8 mouse cellular contexts compared by ENCODE assay signal in the genomic region with DNA sequence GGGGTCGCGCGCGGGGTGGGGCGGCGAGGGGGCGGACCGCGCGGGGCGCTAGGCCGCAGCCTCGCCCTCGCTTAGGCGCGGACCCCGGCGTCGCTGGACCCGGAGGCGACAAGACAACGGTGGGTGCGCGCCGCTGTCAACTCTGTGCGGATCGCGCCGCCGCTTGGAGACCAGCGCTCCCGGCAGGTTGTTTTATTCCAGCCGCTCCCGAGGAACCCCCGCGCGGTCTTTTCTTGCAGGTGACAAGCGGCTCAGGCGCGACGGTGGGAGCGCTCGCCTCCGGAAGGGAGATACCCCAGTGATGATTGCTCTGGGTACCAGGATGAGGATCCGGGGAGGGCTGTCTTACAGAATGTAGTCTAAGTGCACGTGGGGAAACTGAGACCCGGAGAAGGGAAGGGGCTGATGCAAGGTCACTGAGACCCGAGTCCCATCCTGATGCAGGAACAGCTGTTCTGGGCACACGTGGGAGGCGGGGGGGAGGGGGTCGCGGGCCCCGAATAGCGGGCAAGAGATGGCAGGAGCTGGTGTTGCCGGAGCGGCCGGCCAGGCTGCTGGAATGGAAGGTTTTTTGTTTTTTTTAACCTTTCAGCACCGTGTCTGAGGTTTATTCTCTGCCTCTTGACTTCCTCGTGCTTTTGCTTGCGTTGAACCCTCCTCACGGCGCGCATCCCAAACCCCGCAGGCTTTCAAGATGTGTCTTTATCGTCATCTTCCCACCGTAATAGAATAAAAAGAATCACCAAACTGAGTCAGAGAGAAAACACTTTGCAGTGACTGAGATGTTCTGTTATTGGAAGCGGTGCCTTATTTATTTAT. TPM values are rescaled to one million over a fixed set of nuclear protein-coding genes. Genes with fewer than 3 reads are reported as not detected.
DNase-seq lines count a peak whose midpoint lies in the region; ATAC-seq and TF ChIP-seq lines count a peak whose summit lies in the region.

No protein-coding gene starts in this region.

- under 1% methylated on average over 67 of the region's 67 CpGs for WGBS in kidney, adult 2 months
- 1% methylated on average over 67 of the region's 67 CpGs for WGBS in limb, embryonic 12.5 days
- under 1% methylated on average over 67 of the region's 67 CpGs for WGBS in neural tube, embryonic 15.5 days

- TF ChIP-seq CTCF in kidney, adult 2 months (conservative IDR thresholded peaks at IDR 0.05; ENCODE audit: insufficient read depth, insufficient read length, low read depth, low read length), result no peak
- no peak for TF ChIP-seq CTCF in G1E (IDR thresholded peaks at IDR 0.05; ENCODE audit: low read depth, low read length)

- no peaks in the 10 kb centered on the region for H3K9me3 ChIP-seq in G1E (replicated peaks)
- no peaks in the 10 kb centered on the region for H3K9me3 ChIP-seq in limb, embryonic 12.5 days
- no peaks in the 10 kb centered on the region for H3K9me3 ChIP-seq in neural tube, embryonic 15.5 days (replicated peaks)

- no peaks in the 10 kb centered on the region for H3K27me3 ChIP-seq in kidney, adult 2 months (replicated peaks; ENCODE audit: control insufficient read depth, insufficient read depth, low read length)
- no peaks in the 10 kb centered on the region for H3K27me3 ChIP-seq in G1E (ENCODE audit: insufficient read depth, low read length)
- H3K27me3 ChIP-seq in limb, embryonic 12.5 days, result no peaks in the 10 kb centered on the region
- H3K27me3 ChIP-seq in neural tube, embryonic 15.5 days (replicated peaks), result no peaks in the 10 kb centered on the region

- no peak for ATAC-seq in G1E (ENCODE audit: extremely low read depth, insufficient number of reproducible peaks, low FRiP score, poor library complexity, severe bottlenecking)
- ATAC-seq in erythroblast, adult 5-6 weeks (replicated peaks; ENCODE audit: low FRiP score, poor library complexity, severe bottlenecking), result peak; percentile 26
- ATAC-seq in limb, embryonic 12.5 days (ENCODE audit: insufficient number of reproducible peaks, insufficient read depth, low FRiP score, low TSS enrichment, low read depth), result no peak; the same call in 1 of the 2 replicates
- peak; percentile 77 for ATAC-seq in neural tube, embryonic 15.5 days (ENCODE audit: low FRiP score)
- ATAC-seq in granulocyte monocyte progenitor cell, adult 5-6 weeks (replicated peaks; ENCODE audit: poor library complexity, severe bottlenecking), result no peak

- H3K4me2 ChIP-seq in limb, embryonic 12.5 days, result peak overlapping the region; percentile 92
- peak overlapping the region; percentile 74 for H3K4me2 ChIP-seq in neural tube, embryonic 15.5 days

- peak overlapping the region; percentile 79 for H3K9ac ChIP-seq in limb, embryonic 12.5 days (replicated peaks)
- peak overlapping the region; percentile 92 for H3K9ac ChIP-seq in neural tube, embryonic 15.5 days (replicated peaks)

- no peak for DNase-seq in kidney, adult 2 months
- DNase-seq in kidney, adult 11 months, result no peak
- peak; percentile 13 for DNase-seq in G1E (ENCODE audit: low spot score)
- no peak for DNase-seq in spleen, postnatal 14 days (ENCODE audit: low spot score in 2 of 2)

- H3K4me1 ChIP-seq in kidney, adult 2 months (ENCODE audit: control insufficient read depth, insufficient read depth, low read length), result peaks cover 14% of the 10 kb centered on the region; the same call in 1 of the 2 replicates
- H3K4me1 ChIP-seq in G1E (ENCODE audit: insufficient read depth, low read depth, low read length), result peaks cover 60% of the 10 kb centered on the region
- peaks cover 11% of the 10 kb centered on the region; the same call in 1 of the 2 replicates for H3K4me1 ChIP-seq in limb, embryonic 12.5 days (replicated peaks)
- H3K4me1 ChIP-seq in neural tube, embryonic 15.5 days, result peaks cover 27% of the 10 kb centered on the region

- peak overlapping the region; percentile 96 for H3K4me3 ChIP-seq in kidney, adult 2 months (ENCODE audit: insufficient read depth, low read depth, low read length)
- H3K4me3 ChIP-seq in G1E (ENCODE audit: low read depth, low read length), result peak overlapping the region; percentile 90
- peak overlapping the region; percentile 95 for H3K4me3 ChIP-seq in limb, embryonic 12.5 days (replicated peaks)
- H3K4me3 ChIP-seq in neural tube, embryonic 15.5 days (replicated peaks), result peak overlapping the region; percentile 96

- TF ChIP-seq POLR2A in kidney, adult 2 months (IDR thresholded peaks at IDR 0.05; ENCODE audit: low read depth, low read length), result no peak

- H3K27ac ChIP-seq in kidney, adult 2 months (ENCODE audit: insufficient read depth, low read depth, low read length), result no peak overlapping the region
- peak overlapping the region; percentile 67 for H3K27ac ChIP-seq in limb, embryonic 12.5 days
- H3K27ac ChIP-seq in neural tube, embryonic 15.5 days (replicated peaks), result peak overlapping the region; percentile 85

- H3K36me3 ChIP-seq in kidney, adult 2 months (ENCODE audit: control insufficient read depth, insufficient read depth, low read length), result no peaks in the 10 kb centered on the region
- H3K36me3 ChIP-seq in G1E (replicated peaks), result peaks cover 42% of the 10 kb centered on the region
- peaks cover 24% of the 10 kb centered on the region; the same call in 1 of the 2 replicates for H3K36me3 ChIP-seq in limb, embryonic 12.5 days
- H3K36me3 ChIP-seq in neural tube, embryonic 15.5 days, result peaks cover 9% of the 10 kb centered on the region; the same call in 1 of the 2 replicates

RNA-seq across cellular contexts. Expression of a gene that starts 0.6 kb away (rescaled TPM):
- 7.0 and 8.1 TPM in 2 replicates for polyA plus RNA-seq in kidney, adult 2 months (2012; rRNA removed)
- total RNA-seq in G1E (2014; fragmentation: Nextera tagmentation) (43.3 and 57.6 TPM in 2 replicates), G1E (2017) (44.1 and 45.9 TPM in 2 replicates)
- polyA plus RNA-seq in G1E (2012), result 5.8 and 7.2 TPM in 2 replicates
- total RNA-seq in erythroblast, adult 5-6 weeks (2015; ENCODE audit: low replicate concordance), result 7.9 and 10.4 TPM in 2 replicates
- total RNA-seq in erythroblast, adult 5-6 weeks (2017; ENCODE audit: low replicate concordance), result 14.2 and 16.6 TPM in 2 replicates
- 41.2 and 41.9 TPM in 2 replicates for polyA plus RNA-seq in limb, embryonic 12.5 days (2016; fragmentation: Nextera tagmentation; extraction: Ambion mirVana)
- polyA plus RNA-seq in neural tube, embryonic 15.5 days (2015; fragmentation: Nextera tagmentation; extraction: Ambion mirVana), result 56.6 and 59.4 TPM in 2 replicates
- 35.8 and 39.4 TPM in 2 replicates for total RNA-seq in granulocyte monocyte progenitor cell, adult 5-6 weeks (2014; fragmentation: Nextera tagmentation)
- total RNA-seq in granulocyte monocyte progenitor cell, adult 5-6 weeks (2017), result 74.6 and 75.1 TPM in 2 replicates

RNA-seq across cellular contexts. Expression of a gene that starts 12.9 kb away (rescaled TPM):
- 41.0 and 48.6 TPM in 2 replicates for polyA plus RNA-seq in kidney, adult 2 months (2012; rRNA removed)
- total RNA-seq in G1E (2014; fragmentation: Nextera tagmentation), result 13.2 and 16.0 TPM in 2 replicates
- total RNA-seq in G1E (2017), result 18.8 and 20.3 TPM in 2 replicates
- 15.2 and 17.5 TPM in 2 replicates for polyA plus RNA-seq in G1E (2012)
- 19.4 and 30.3 TPM in 2 replicates for total RNA-seq in erythroblast, adult 5-6 weeks (2015; ENCODE audit: low replicate concordance)
- total RNA-seq in erythroblast, adult 5-6 weeks (2017; ENCODE audit: low replicate concordance), result 19.3 and 26.5 TPM in 2 replicates
- polyA plus RNA-seq in limb, embryonic 12.5 days (2016; fragmentation: Nextera tagmentation; extraction: Ambion mirVana), result 75.1 and 75.5 TPM in 2 replicates
- polyA plus RNA-seq in neural tube, embryonic 15.5 days (2015; fragmentation: Nextera tagmentation; extraction: Ambion mirVana), result 115 and 117 TPM in 2 replicates
- 50.5 and 74.7 TPM in 2 replicates for total RNA-seq in granulocyte monocyte progenitor cell, adult 5-6 weeks (2014; fragmentation: Nextera tagmentation)
- 39.0 and 40.8 TPM in 2 replicates for total RNA-seq in granulocyte monocyte progenitor cell, adult 5-6 weeks (2017)

RNA-seq across cellular contexts. Expression of a gene that starts 53.3 kb away (rescaled TPM):
- 147 and 171 TPM in 2 replicates for polyA plus RNA-seq in kidney, adult 2 months (2012; rRNA removed)
- total RNA-seq in G1E (2014; fragmentation: Nextera tagmentation) (9.8 and 10.6 TPM in 2 replicates), G1E (2017) (1.7 and 2.6 TPM in 2 replicates)
- 2.7 and 6.1 TPM in 2 replicates for polyA plus RNA-seq in G1E (2012)
- not detected in 2 replicates for total RNA-seq in erythroblast, adult 5-6 weeks (2015; ENCODE audit: low replicate concordance)
- total RNA-seq in erythroblast, adult 5-6 weeks (2017; ENCODE audit: low replicate concordance), result 0.42 and 1.4 TPM in 2 replicates
- polyA plus RNA-seq in limb, embryonic 12.5 days (2016; fragmentation: Nextera tagmentation; extraction: Ambion mirVana), result 0.81 and 2.3 TPM in 2 replicates
- 1.8 TPM in 2 replicates for polyA plus RNA-seq in neural tube, embryonic 15.5 days (2015; fragmentation: Nextera tagmentation; extraction: Ambion mirVana)
- not detected in 2 replicates for total RNA-seq in granulocyte monocyte progenitor cell, adult 5-6 weeks (2014; fragmentation: Nextera tagmentation)
- 0.62 and 0.69 TPM in 2 replicates for total RNA-seq in granulocyte monocyte progenitor cell, adult 5-6 weeks (2017)

RNA-seq across cellular contexts. Expression of a gene that starts 54.0 kb away (rescaled TPM):
- polyA plus RNA-seq in kidney, adult 2 months (2012; rRNA removed), result 56.7 and 77.8 TPM in 2 replicates
- total RNA-seq in G1E (2014; fragmentation: Nextera tagmentation), result 52.4 and 58.8 TPM in 2 replicates
- total RNA-seq in G1E (2017), result 344 and 394 TPM in 2 replicates
- 167 and 191 TPM in 2 replicates for polyA plus RNA-seq in G1E (2012)
- 37.8 and 44.6 TPM in 2 replicates for total RNA-seq in erythroblast, adult 5-6 weeks (2015; ENCODE audit: low replicate concordance)
- total RNA-seq in erythroblast, adult 5-6 weeks (2017; ENCODE audit: low replicate concordance), result 76.1 and 121 TPM in 2 replicates
- polyA plus RNA-seq in limb, embryonic 12.5 days (2016; fragmentation: Nextera tagmentation; extraction: Ambion mirVana), result 115 and 118 TPM in 2 replicates
- polyA plus RNA-seq in neural tube, embryonic 15.5 days (2015; fragmentation: Nextera tagmentation; extraction: Ambion mirVana), result 183 and 192 TPM in 2 replicates
- total RNA-seq in granulocyte monocyte progenitor cell, adult 5-6 weeks (2014; fragmentation: Nextera tagmentation), result 410 and 421 TPM in 2 replicates
- total RNA-seq in granulocyte monocyte progenitor cell, adult 5-6 weeks (2017), result 928 and 1,056 TPM in 2 replicates

Comparison
In these comparisons a context has a peak if more than half of its experiments do, and no peak if none do; other contexts are left out.
1. ATAC-seq: peak in erythroblast, adult 5-6 weeks (single experiment) and neural tube, embryonic 15.5 days (single experiment); none in G1E (single experiment), limb, embryonic 12.5 days (single experiment) and granulocyte monocyte progenitor cell, adult 5-6 weeks (single experiment).
2. RNA of a gene that starts 53.3 kb away (polyA plus RNA-seq): 147 to 171 TPM in kidney, adult 2 months; 2.7 to 6.1 TPM in G1E, 1.8 TPM in neural tube, embryonic 15.5 days and 0.81 to 2.3 TPM in limb, embryonic 12.5 days; every median in the first group is over 10 times any median in the second.
3. Peak in every context shown above with its lines, with median percentiles within 50 percentile points of each other: H3K4me3 ChIP-seq.